Mouse (Mus musculus): ENCODE results near the gene Skint4.

The Skint4 gene

GRCm38 (mm10) chr4:112071716-112072115 is at the start of gene Skint4:
Skint4 (plus strand) TSS chr4:112072016.
- DNase-seq = no peak

Measured in lung, adult 18-20 months (tissue).